33 mouse cellular contexts compared by ENCODE assay signal in the genomic region with DNA sequence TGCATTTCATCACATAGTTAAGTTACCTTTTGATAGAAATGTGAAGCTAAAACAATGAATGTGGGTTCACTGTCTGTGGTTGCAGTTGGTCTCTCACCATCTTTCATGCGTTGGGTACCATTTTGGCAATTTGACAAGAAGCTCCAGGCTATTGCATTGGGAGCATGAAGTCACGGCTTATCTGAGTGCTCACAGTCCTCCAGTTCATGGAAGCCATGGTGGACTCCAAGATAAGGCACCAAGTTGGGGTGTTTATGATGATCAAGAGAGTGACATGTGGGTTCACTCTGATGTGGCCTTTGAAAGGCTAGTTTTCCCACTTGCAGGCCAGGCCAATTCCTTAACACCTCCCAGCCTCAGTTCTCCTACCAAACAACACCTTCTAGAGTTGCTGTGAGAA. TPM values are rescaled to one million over a fixed set of nuclear protein-coding genes. Genes with fewer than 3 reads are reported as not detected.
A peak's percentile ranks its signal among the peaks of the same experiment; 100 is the strongest.
DNase-seq lines count a peak whose midpoint lies in the region; ATAC-seq and TF ChIP-seq lines count a peak whose summit lies in the region.
"Had no signal": no experiment of that assay in that cellular context is flagged by ENCODE, and none has a peak within 500 bp of the region (broad histone marks: within the 10 kb centered on the region; RNA-seq: fewer than 3 reads in every experiment).

No protein-coding gene starts in this region.

- 81% methylated on average over 2 of the region's 2 CpGs for WGBS in liver, embryonic 11.5 days
- WGBS in liver, embryonic 16.5 days (ENCODE audit: insufficient replicate concordance): 42% methylated on average over 2 of the region's 2 CpGs
- 94% methylated on average over 2 of the region's 2 CpGs for WGBS in forebrain, embryonic 10.5 days

- peak; percentile 47 for DNase-seq in MEL (ENCODE audit: low read depth, low spot score)
- DNase-seq in c-Kit-positive CD71-positive TER-119-positive erythroid progenitor cells, embryonic 14.5 days (ENCODE audit: low spot score): peak; percentile 49
- no peak for DNase-seq in liver, embryonic 11.5 days (ENCODE audit: low spot score)
- DNase-seq in forebrain, embryonic 10.5 days (ENCODE audit: extremely low spot score, low spot score): no peak
- DNase-seq in left cerebral cortex, postnatal 36 days (ENCODE audit: low spot score in 2 of 2): no peak
- DNase-seq in lung, postnatal 10 days: no peak
- DNase-seq in frontal cortex, postnatal 10 days (ENCODE audit: low spot score in 2 of 2): no peak
- DNase-seq: adrenal gland, postnatal 14 days; cerebellum, adult 2 months; cerebellum, postnatal 25 days; forebrain, postnatal 0 days; gastrocnemius, postnatal 25 days; heart, adult 11 months; kidney, adult 8-10 months; lung, postnatal 4 days; midbrain, embryonic 14.5 days; retina, postnatal 1 day; right cerebral cortex, postnatal 14 days; thymus, adult 2 months; thymus, postnatal 36 days had no signal

- no peaks in the 10 kb centered on the region; a peak in 2 of 4 replicates for H3K27me3 ChIP-seq in MEL (ENCODE audit: control insufficient read depth in 1 of 2, insufficient read depth in 2 of 2, low read length in 2 of 2)
- no peaks in the 10 kb centered on the region; the same call in 1 of the 2 replicates for H3K27me3 ChIP-seq in liver, embryonic 11.5 days (replicated peaks; ENCODE audit: control insufficient read depth, insufficient read depth, low read length)
- no peaks in the 10 kb centered on the region for H3K27me3 ChIP-seq in liver, embryonic 16.5 days (ENCODE audit: control insufficient read depth, insufficient read depth, low read depth, low read length)
- H3K27me3 ChIP-seq in forebrain, embryonic 10.5 days (ENCODE audit: poor library complexity, severe bottlenecking): peaks cover 77% of the 10 kb centered on the region
- H3K27me3 ChIP-seq: heart, embryonic 15.5 days; intestine, embryonic 15.5 days; neural tube, embryonic 15.5 days had no signal

- TF ChIP-seq CTCF in MEL (IDR thresholded peaks at IDR 0.05 in 2 of 3, conservative IDR thresholded peaks at IDR 0.05 in 1 of 3; ENCODE audit: control insufficient read depth in 1 of 3, insufficient read depth in 1 of 3, low read depth in 2 of 3, low read length in 3 of 3, poor library complexity in 1 of 3, severe bottlenecking in 1 of 3): no peak

- H3K4me3 ChIP-seq in MEL (ENCODE audit: control insufficient read depth in 1 of 2, insufficient read depth in 1 of 2, low read depth in 2 of 2, low read length in 2 of 2): no peak overlapping the region
- H3K4me3 ChIP-seq in liver, embryonic 11.5 days (ENCODE audit: low read depth, low read length): no peak overlapping the region
- H3K4me3 ChIP-seq in liver, embryonic 16.5 days (ENCODE audit: low read depth, low read length): no peak overlapping the region
- H3K4me3 ChIP-seq in forebrain, embryonic 10.5 days: no peak overlapping the region
- H3K4me3 ChIP-seq: heart, embryonic 10.5 days; heart, embryonic 15.5 days; intestine, embryonic 15.5 days; left cerebral cortex, adult 2 months; limb, embryonic 10.5 days; limb, embryonic 15.5 days; neural tube, embryonic 15.5 days had no signal

- no peaks in the 10 kb centered on the region for H3K9me3 ChIP-seq in MEL (replicated peaks; ENCODE audit: insufficient read depth, low read length)
- no peaks in the 10 kb centered on the region for H3K9me3 ChIP-seq in liver, embryonic 11.5 days (ENCODE audit: control insufficient read depth, low read length)
- H3K9me3 ChIP-seq in liver, embryonic 16.5 days (replicated peaks; ENCODE audit: control insufficient read depth, low read length): no peaks in the 10 kb centered on the region
- no peaks in the 10 kb centered on the region for H3K9me3 ChIP-seq in forebrain, embryonic 10.5 days
- H3K9me3 ChIP-seq: G1E; heart, embryonic 10.5 days; heart, embryonic 15.5 days; intestine, embryonic 15.5 days; limb, embryonic 10.5 days; limb, embryonic 15.5 days; neural tube, embryonic 15.5 days had no signal

- intact Hi-C loops in left cerebral cortex, postnatal 36 days (cut with DNase I): no loop called here

- no peaks in the 10 kb centered on the region for H3K36me3 ChIP-seq in MEL (ENCODE audit: control insufficient read depth in 1 of 2, insufficient read depth in 2 of 2, low read length in 2 of 2)
- H3K36me3 ChIP-seq in liver, embryonic 11.5 days (ENCODE audit: control insufficient read depth, insufficient read depth, low read length): no peaks in the 10 kb centered on the region
- H3K36me3 ChIP-seq in liver, embryonic 16.5 days (ENCODE audit: control insufficient read depth, insufficient read depth): no peaks in the 10 kb centered on the region
- no peaks in the 10 kb centered on the region for H3K36me3 ChIP-seq in forebrain, embryonic 10.5 days (replicated peaks)
- H3K36me3 ChIP-seq: G1E; heart, embryonic 10.5 days; heart, embryonic 15.5 days; intestine, embryonic 15.5 days; limb, embryonic 10.5 days; limb, embryonic 15.5 days; neural tube, embryonic 15.5 days had no signal

- TF ChIP-seq POLR2A in MEL (IDR thresholded peaks at IDR 0.05; ENCODE audit: control insufficient read depth in 1 of 2, insufficient read depth in 1 of 2, low read depth in 1 of 2, low read length in 2 of 2, poor library complexity in 1 of 2): no peak

- no peaks in the 10 kb centered on the region; a peak in 1 of 4 replicates for H3K4me1 ChIP-seq in MEL (ENCODE audit: control insufficient read depth in 1 of 2, insufficient read depth in 2 of 2, low read length in 2 of 2)
- H3K4me1 ChIP-seq in liver, embryonic 11.5 days (replicated peaks; ENCODE audit: control insufficient read depth, insufficient read depth, low read length): no peaks in the 10 kb centered on the region
- H3K4me1 ChIP-seq in liver, embryonic 16.5 days (ENCODE audit: control insufficient read depth, low read depth, low read length): no peaks in the 10 kb centered on the region
- no peaks in the 10 kb centered on the region for H3K4me1 ChIP-seq in forebrain, embryonic 10.5 days
- H3K4me1 ChIP-seq: heart, embryonic 10.5 days; heart, embryonic 15.5 days; intestine, embryonic 15.5 days; limb, embryonic 10.5 days; limb, embryonic 15.5 days; neural tube, embryonic 15.5 days had no signal

- H3K27ac ChIP-seq in MEL (ENCODE audit: control insufficient read depth, low read depth, low read length): no peak overlapping the region
- no peak overlapping the region for H3K27ac ChIP-seq in liver, embryonic 11.5 days (ENCODE audit: low read depth, low read length)
- peak overlapping the region; percentile 55 for H3K27ac ChIP-seq in liver, embryonic 16.5 days (ENCODE audit: low read length)
- no peak overlapping the region for H3K27ac ChIP-seq in forebrain, embryonic 10.5 days
- H3K27ac ChIP-seq: heart, embryonic 10.5 days; heart, embryonic 15.5 days; intestine, embryonic 15.5 days; kidney, postnatal 0 days; left cerebral cortex, adult 2 months; limb, embryonic 10.5 days; limb, embryonic 15.5 days; neural tube, embryonic 15.5 days had no signal

- peak in 1 of 2 experiments; percentile 36; a peak in 1 of 4 replicates for TF ChIP-seq EP300 in MEL (IDR thresholded peaks at IDR 0.05; ENCODE audit: low read depth in 1 of 2, low read length in 2 of 2)

- no peak overlapping the region for H3K4me2 ChIP-seq in liver, embryonic 11.5 days
- H3K4me2 ChIP-seq in liver, embryonic 16.5 days (ENCODE audit: low read depth, low read length): no peak overlapping the region
- H3K4me2 ChIP-seq: heart, embryonic 15.5 days; intestine, embryonic 15.5 days; limb, embryonic 15.5 days; neural tube, embryonic 15.5 days had no signal

- H3K9ac ChIP-seq in MEL (ENCODE audit: control insufficient read depth, low read depth, low read length, poor library complexity, severe bottlenecking): no peak overlapping the region
- no peak overlapping the region for H3K9ac ChIP-seq in liver, embryonic 11.5 days (ENCODE audit: low read depth, low read length)
- H3K9ac ChIP-seq in liver, embryonic 16.5 days (ENCODE audit: low read depth, low read length): no peak overlapping the region
- H3K9ac ChIP-seq: forebrain, postnatal 0 days; heart, embryonic 15.5 days; intestine, embryonic 15.5 days; limb, embryonic 15.5 days; neural tube, embryonic 15.5 days had no signal

- TF ChIP-seq RAD21 in MEL (IDR thresholded peaks at IDR 0.05; ENCODE audit: low read depth, low read length): no peak

- peak; percentile 72 for ATAC-seq in liver, embryonic 11.5 days (replicated peaks; ENCODE audit: low FRiP score)
- peak; percentile 98 for ATAC-seq in liver, embryonic 16.5 days (ENCODE audit: low read depth)
- ATAC-seq: forebrain, postnatal 0 days; hindbrain, embryonic 16.5 days; intestine, embryonic 15.5 days had no signal

- no peaks in the 10 kb centered on the region for H3K79me2 ChIP-seq in MEL (ENCODE audit: control insufficient read depth, insufficient read depth, low read length, poor library complexity)

TF ChIP-seq in MEL, 35 proteins besides CTCF, POLR2A, EP300 and RAD21:
- TF ChIP-seq POLR2AphosphoS5 (IDR thresholded peaks at IDR 0.05; ENCODE audit: borderline replicate concordance, low read depth, low read length) (no peak), CHD1 (IDR thresholded peaks at IDR 0.05; ENCODE audit: low read depth, low read length) (no peak), ETS1 (IDR thresholded peaks at IDR 0.05; ENCODE audit: low read depth, low read length) (no peak), ZNF384 (IDR thresholded peaks at IDR 0.05; ENCODE audit: low read depth, low read length) (no peak), GATA1 (IDR thresholded peaks at IDR 0.05; ENCODE audit: low read depth, low read length) (peak; percentile 66), RCOR1 (IDR thresholded peaks at IDR 0.05; ENCODE audit: low read depth, low read length) (no peak), ZMIZ1 (IDR thresholded peaks at IDR 0.05; ENCODE audit: low read depth, low read length) (no peak), MXI1 (IDR thresholded peaks at IDR 0.05; ENCODE audit: low read depth, low read length) (no peak), ZC3H11A (IDR thresholded peaks at IDR 0.05; ENCODE audit: low read depth, low read length) (no peak), USF1 (IDR thresholded peaks at IDR 0.05; ENCODE audit: low read depth, low read length) (no peak), GABPA (IDR thresholded peaks at IDR 0.05; ENCODE audit: low read depth, low read length) (no peak), TAL1 (IDR thresholded peaks at IDR 0.05; ENCODE audit: low read length) (peak; percentile 47)
TF ChIP-seq in MEL: peak in this region for 2.

RNA-seq across cellular contexts. Expression of a gene that starts 58.5 kb away (rescaled TPM):
- not detected in 2 replicates for total RNA-seq in MEL (2012; rRNA removed)
- not detected for polyA plus RNA-seq in MEL (2012; ENCODE audit: insufficient read depth in 1 of 2, insufficient read length in 2 of 2, low read depth in 1 of 2, low replicate concordance in 2 of 2, missing spikeins in 1 of 2)
- not detected in 2 replicates for polyA plus RNA-seq in liver, embryonic 11.5 days (2014; fragmentation: Nextera tagmentation; extraction: Ambion mirVana)
- 0.14 and 0.84 TPM in 2 replicates for polyA plus RNA-seq in liver, embryonic 16.5 days (2015; fragmentation: Nextera tagmentation; extraction: Ambion mirVana)
- 0.25 and 0.27 TPM in 2 replicates for polyA plus RNA-seq in forebrain, embryonic 10.5 days (2016; fragmentation: Nextera tagmentation; extraction: Ambion mirVana)
- 1 to 10 TPM; 1.7 to 1.8 TPM for total RNA-seq in left cerebral cortex, postnatal 36 days (2021)
- polyA plus RNA-seq: embryonic facial prominence, embryonic 11.5 days; G1E; spleen, adult 2 months had no signal

Comparison
In these comparisons a context has a peak if more than half of its experiments do, and no peak if none do; other contexts are left out.
1. DNase-seq: peak in MEL (single experiment) and c-Kit-positive CD71-positive TER-119-positive erythroid progenitor cells, embryonic 14.5 days (single experiment); none in liver, embryonic 11.5 days (single experiment), forebrain, embryonic 10.5 days (single experiment), left cerebral cortex, postnatal 36 days (0 of 2), lung, postnatal 10 days (single experiment) and frontal cortex, postnatal 10 days (0 of 2).